Mouse (Mus musculus) brown adipose tissue, adult 24 weeks (tissue): Measurements from ENCODE around the gene Ptprk. TPM values are rescaled to one million over a fixed set of nuclear protein-coding genes. Genes with fewer than 3 reads are reported as not detected.

ENCODE experiments used
- H3K27ac ChIP-seq: fragments of 200-500 bp; replicated peaks from 2 replicates; pipeline ENCODE4 v1.5.1; 2012; ENCODE audit warnings: low read depth, mild to moderate bottlenecking, low read length
- H3K4me1 ChIP-seq: fragments of 200-500 bp; 2 replicates; pipeline ENCODE4 v1.6.1; 2012; ENCODE audit warnings: low read length, mixed read lengths; ENCODE audit not compliant: control insufficient read depth, insufficient read depth, insufficient read length
- H3K4me3 ChIP-seq: fragments of 200-500 bp; 2 replicates; pipeline ENCODE4 v1.5.1; 2012; ENCODE audit warnings: low read depth, mild to moderate bottlenecking, low read length, moderate library complexity; ENCODE audit not compliant: insufficient read depth
- polyA plus RNA-seq: library from polyadenylated mRNA; stranded (reverse); fragments of >200 nt; gene quantifications from 2 replicates; pipeline ENCODE4 v1.2.4, GENCODE M21; 2012; ENCODE audit not compliant: missing spikeins, insufficient read depth, insufficient read length

Ptprk gene
- polyA plus RNA-seq, 1 experiment, result 3.3 TPM

- Histone ChIP-seq H3K27ac (no peak overlapping the region), H3K4me3 (no peak overlapping the region), H3K4me1 (no peaks in the 10 kb centered on the region)
Measured at GRCm38 (mm10) chr10:28263546-28263945, 188.9 kb downstream of the Ptprk start.

- Histone ChIP-seq H3K4me1 (no peaks in the 10 kb centered on the region), H3K27ac (no peak overlapping the region), H3K4me3 (no peak overlapping the region)
Measured at GRCm38 (mm10) chr10:28270273-28270672, 195.7 kb downstream of the Ptprk start.

GRCm38 (mm10) chr10:28271729-28272606 lies 197.3 kb downstream of the Ptprk start:
- no peak overlapping the region for H3K27ac ChIP-seq

GRCm38 (mm10) chr10:28278757-28279156 lies 204.1 kb downstream of the Ptprk start:
- Histone ChIP-seq H3K4me3 (no peak overlapping the region), H3K27ac (no peak overlapping the region), H3K4me1 (no peaks in the 10 kb centered on the region)

More at GRCm38 (mm10) chr10:28271729-28272606, 197.3 kb downstream of the Ptprk start:
- Histone ChIP-seq H3K4me1 (no peaks in the 10 kb centered on the region), H3K4me3 (no peak overlapping the region)

GRCm38 (mm10) chr10:28297531-28297930 lies 222.9 kb downstream of the Ptprk start:
- no peak overlapping the region for H3K4me3 ChIP-seq
- H3K27ac ChIP-seq, result no peak overlapping the region
- no peaks in the 10 kb centered on the region for H3K4me1 ChIP-seq

GRCm38 (mm10) chr10:28299207-28299606 lies 224.6 kb downstream of the Ptprk start:
- Histone ChIP-seq H3K4me1 (no peaks in the 10 kb centered on the region), H3K4me3 (no peak overlapping the region), H3K27ac (no peak overlapping the region)

GRCm38 (mm10) chr10:28303856-28304255 lies 229.2 kb downstream of the Ptprk start:
- Histone ChIP-seq H3K4me1 (no peaks in the 10 kb centered on the region), H3K4me3 (no peak overlapping the region), H3K27ac (no peak overlapping the region)

GRCm38 (mm10) chr10:28304292-28304875 lies 229.8 kb downstream of the Ptprk start:
- no peak overlapping the region for H3K4me3 ChIP-seq
- H3K27ac ChIP-seq, result no peak overlapping the region
- H3K4me1 ChIP-seq, result no peaks in the 10 kb centered on the region

GRCm38 (mm10) chr10:28306451-28307086 lies 231.9 kb downstream of the Ptprk start:
- Histone ChIP-seq H3K27ac (no peak overlapping the region), H3K4me1 (no peaks in the 10 kb centered on the region), H3K4me3 (no peak overlapping the region)

GRCm38 (mm10) chr10:28311369-28311768 lies 236.7 kb downstream of the Ptprk start:
- no peak overlapping the region for H3K27ac ChIP-seq
- H3K4me1 ChIP-seq, result no peaks in the 10 kb centered on the region
- H3K4me3 ChIP-seq, result no peak overlapping the region

GRCm38 (mm10) chr10:28322995-28323394 lies 248.4 kb downstream of the Ptprk start:
- Histone ChIP-seq H3K4me1 (no peaks in the 10 kb centered on the region), H3K4me3 (no peak overlapping the region), H3K27ac (no peak overlapping the region)

- Histone ChIP-seq H3K27ac (no peak overlapping the region), H3K4me3 (no peak overlapping the region), H3K4me1 (no peaks in the 10 kb centered on the region)
Measured at GRCm38 (mm10) chr10:28335232-28335631, 260.6 kb downstream of the Ptprk start.

- Histone ChIP-seq H3K27ac (no peak overlapping the region), H3K4me3 (no peak overlapping the region), H3K4me1 (no peaks in the 10 kb centered on the region)
Measured at GRCm38 (mm10) chr10:28338536-28338935, 263.9 kb downstream of the Ptprk start.

- Histone ChIP-seq H3K27ac (no peak overlapping the region), H3K4me3 (no peak overlapping the region), H3K4me1 (no peaks in the 10 kb centered on the region)
Measured at GRCm38 (mm10) chr10:28345196-28345681, 270.6 kb downstream of the Ptprk start.

GRCm38 (mm10) chr10:28365291-28365690 lies 290.7 kb downstream of the Ptprk start:
- H3K27ac ChIP-seq, result no peak overlapping the region
- no peaks in the 10 kb centered on the region for H3K4me1 ChIP-seq
- no peak overlapping the region for H3K4me3 ChIP-seq
